Mouse (Mus musculus) bone marrow, adult 2 months (tissue): ENCODE measurements around the gene Ankzf1. TPM values are rescaled to one million over a fixed set of nuclear protein-coding genes. Genes with fewer than 3 reads are reported as not detected.
A peak's percentile ranks its signal among the peaks of the same experiment; 100 is the strongest.

Experiments
- H3K27ac ChIP-seq: fragments of 200-500 bp; 2 replicates; pipeline ENCODE4 v1.5.1; 2012; ENCODE audit warnings: low read depth, mild to moderate bottlenecking, control low read depth, inconsistent platforms, low read length; ENCODE audit not compliant: control insufficient read depth, poor library complexity, insufficient read depth
- H3K4me1 ChIP-seq: fragments of 200-500 bp; 2 replicates; pipeline ENCODE4 v1.6.1; 2011; ENCODE audit warnings: low read length; ENCODE audit not compliant: control insufficient read depth, insufficient read depth
- H3K4me3 ChIP-seq: fragments of 200-500 bp; replicated peaks from 2 replicates; pipeline ENCODE3; 2011; ENCODE audit warnings: mild to moderate bottlenecking, low read depth, low read length, control low read depth; ENCODE audit not compliant: control insufficient read depth
- CTCF ChIP-seq: fragments of 200-500 bp; IDR thresholded peaks from 2 replicates; pipeline ENCODE4 v1.5.1; 2011; ENCODE audit warnings: low read length, control low read depth; ENCODE audit not compliant: control insufficient read depth, insufficient read depth
- POLR2A ChIP-seq: fragments of 200-500 bp; IDR thresholded peaks from 2 replicates; pipeline ENCODE4 v1.6.1; 2011; ENCODE audit warnings: low read depth, mild to moderate bottlenecking, control low read depth, low read length, borderline replicate concordance; ENCODE audit not compliant: control insufficient read depth
- WGBS: fragments of 180-500 bp; shearing (Covaris S2); methylation state at CpG from one replicate; pipeline ENCODE4 v1.1.7; 2018; 5-methylcytosine and 5-hydroxymethylcytosine counted together
- polyA plus RNA-seq: library from polyadenylated mRNA; stranded (reverse); fragments of >200 nt; gene quantifications from 2 replicates; pipeline ENCODE4 v1.2.4, GENCODE M21; 2011; ENCODE audit warnings: low replicate concordance; ENCODE audit not compliant: missing spikeins, insufficient read depth, insufficient read length

The Ankzf1 gene
- polyA plus RNA-seq, 1 experiment = 27.7 TPM

- Histone ChIP-seq H3K27ac (peak within 1 kb of the TSS; percentile 91), H3K4me1 (peaks cover 1% of the 10 kb centered on the region), H3K4me3 (peak within 1 kb of the TSS; percentile 69)
- TF ChIP-seq CTCF (no peak), POLR2A (peak; percentile 80)
- 1% methylated on average over 63 of the region's 64 CpGs for WGBS
Observed at GRCm38 (mm10) chr1:75236117-75237050, 44.4 kb downstream of the Ankzf1 start, which contains the start of gene Dnajb2. TSS of gene Dnajb2 (plus strand) at chr1:75236406.

GRCm38 (mm10) chr1:75239591-75239990, 47.6 kb downstream of the Ankzf1 start:
- no peak for TF ChIP-seq POLR2A
- no peak for TF ChIP-seq CTCF
- H3K4me1 ChIP-seq = peaks cover 1% of the 10 kb centered on the region
- WGBS = 89% methylated on average over 10 of the region's 10 CpGs
- H3K4me3 ChIP-seq = no peak overlapping the region
- no peak overlapping the region for H3K27ac ChIP-seq

- Histone ChIP-seq H3K27ac (no peak overlapping the region), H3K4me3 (no peak overlapping the region), H3K4me1 (no peaks in the 10 kb centered on the region)
- 93% methylated on average over 14 of the region's 14 CpGs for WGBS
- TF ChIP-seq POLR2A = no peak
- TF ChIP-seq CTCF = no peak
Observed at GRCm38 (mm10) chr1:75243411-75243810, 51.5 kb downstream of the Ankzf1 start.

- H3K4me3 ChIP-seq = no peak overlapping the region
- no peaks in the 10 kb centered on the region for H3K4me1 ChIP-seq
- H3K27ac ChIP-seq = no peak overlapping the region
- TF ChIP-seq POLR2A = no peak
- no peak for TF ChIP-seq CTCF
- 97% methylated on average over 12 of the region's 12 CpGs for WGBS
Observed at GRCm38 (mm10) chr1:75244175-75244826, 52.4 kb downstream of the Ankzf1 start.

GRCm38 (mm10) chr1:75244836-75245235, 52.9 kb downstream of the Ankzf1 start:
- no peak overlapping the region for H3K27ac ChIP-seq
- no peak overlapping the region for H3K4me3 ChIP-seq
- no peak for TF ChIP-seq CTCF
- TF ChIP-seq POLR2A = no peak
- WGBS = 63% methylated on average over 4 of the region's 4 CpGs
- H3K4me1 ChIP-seq = no peaks in the 10 kb centered on the region

GRCm38 (mm10) chr1:75247071-75247930, 55.4 kb downstream of the Ankzf1 start:
- no peak for TF ChIP-seq CTCF
- TF ChIP-seq POLR2A = no peak
- Histone ChIP-seq H3K27ac (no peak overlapping the region), H3K4me3 (no peak overlapping the region), H3K4me1 (peaks cover 1% of the 10 kb centered on the region)
- 91% methylated on average over 16 of the region's 16 CpGs for WGBS

DNA sequence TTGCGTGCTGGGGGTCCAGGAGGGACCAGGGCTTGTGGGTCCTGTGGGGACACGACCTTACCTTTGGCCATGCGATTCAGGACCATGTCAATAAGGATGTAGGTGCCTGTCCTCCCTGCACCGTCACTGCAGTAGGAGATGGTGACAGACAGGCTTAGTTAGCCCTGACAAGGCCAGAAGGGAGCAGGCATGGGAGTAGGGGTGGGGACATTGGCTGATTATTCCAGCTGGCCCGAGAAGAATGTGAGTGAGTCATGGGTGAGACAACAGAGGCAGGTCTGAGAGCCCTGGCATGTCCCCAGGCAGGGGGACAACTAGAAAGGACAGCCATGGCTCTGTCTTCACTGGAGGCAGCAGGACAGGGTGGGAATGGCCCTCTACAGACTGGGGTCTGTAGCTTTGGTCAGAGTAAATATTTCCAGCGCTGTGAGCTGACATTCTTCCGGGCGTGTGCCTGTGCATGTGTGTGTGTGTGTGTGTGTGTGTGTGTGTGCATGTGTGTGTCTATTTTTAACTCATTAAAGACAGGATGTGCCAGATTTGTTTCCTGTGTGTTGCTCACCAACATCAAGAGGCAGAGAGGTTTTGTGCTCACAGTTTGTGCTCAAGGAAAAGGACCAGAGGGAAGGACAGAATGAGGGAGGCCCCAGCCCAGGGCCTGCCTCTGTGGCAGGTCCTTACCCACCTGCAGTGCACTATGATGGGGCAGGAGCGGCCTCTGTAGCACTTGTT, 56.3 kb downstream of the Ankzf1 start:
- 62% methylated on average over 9 of the region's 9 CpGs for WGBS
- Histone ChIP-seq H3K4me3 (no peak overlapping the region), H3K4me1 (peaks cover 1% of the 10 kb centered on the region), H3K27ac (no peak overlapping the region)
- no peak for TF ChIP-seq CTCF
- no peak for TF ChIP-seq POLR2A

Other genes starting within 250 kb of the Ankzf1 start
- 0.82 TPM in 1 of 2 replicates, not detected in the other for gene Ihh, start 240.5 kb upstream of the Ankzf1 start, polyA plus RNA-seq
- gene Nhej1, start 67.0 kb upstream of the Ankzf1 start, polyA plus RNA-seq = 5.6 and 11.6 TPM in 2 replicates
- 1.7 TPM in 1 of 2 replicates, not detected in the other for gene Slc23a3, start 58.3 kb upstream of the Ankzf1 start, polyA plus RNA-seq
- 55.3 and 100 TPM in 2 replicates for gene Cnppd1, start 49.4 kb upstream of the Ankzf1 start, polyA plus RNA-seq
- gene Retreg2, start 49.4 kb upstream of the Ankzf1 start, polyA plus RNA-seq = 71.5 and 92.9 TPM in 2 replicates
- gene Zfand2b, start 23.5 kb upstream of the Ankzf1 start, polyA plus RNA-seq = 28.5 and 49.8 TPM in 2 replicates
- gene Abcb6, start 11.8 kb upstream of the Ankzf1 start, polyA plus RNA-seq = 151 and 182 TPM in 2 replicates
- gene Atg9a, start within 50 bp of the Ankzf1 start, polyA plus RNA-seq = 24.6 and 39.2 TPM in 2 replicates
- gene Glb1l, start 18.7 kb downstream of the Ankzf1 start, polyA plus RNA-seq = 23.0 and 43.6 TPM in 2 replicates
- 74.2 and 168 TPM in 2 replicates for gene Stk16, start 18.7 kb downstream of the Ankzf1 start, polyA plus RNA-seq
- 422 and 591 TPM in 2 replicates for gene Tuba4a, start 27.7 kb downstream of the Ankzf1 start, polyA plus RNA-seq
- not detected in 2 replicates for gene A630095N17Rik, start 40.0 kb downstream of the Ankzf1 start, polyA plus RNA-seq
- gene Dnajb2, start 44.3 kb downstream of the Ankzf1 start, polyA plus RNA-seq = 85.8 and 119 TPM in 2 replicates
- 1.4 and 4.2 TPM in 2 replicates for gene Ptprn, start 72.4 kb downstream of the Ankzf1 start, polyA plus RNA-seq
- not detected in 2 replicates for gene Resp18, start 86.3 kb downstream of the Ankzf1 start, polyA plus RNA-seq
- 9.2 and 21.3 TPM in 2 replicates for gene Dnpep, start 125.8 kb downstream of the Ankzf1 start, polyA plus RNA-seq
- 2.1 and 8.8 TPM in 2 replicates for gene Des, start 168.2 kb downstream of the Ankzf1 start, polyA plus RNA-seq
- gene Speg, start 183.1 kb downstream of the Ankzf1 start, polyA plus RNA-seq = 18.1 TPM in 2 replicates
- 21.8 and 53.9 TPM in 2 replicates for gene Gmppa, start 243.8 kb downstream of the Ankzf1 start, polyA plus RNA-seq